Mouse (Mus musculus): Measurements from ENCODE around the gene Hbq1a.
"Not testable (repeated sequence)": the region's sequence is repeated elsewhere in the genome, so short reads cannot be mapped to it uniquely, and the experiment has no call there.

Hbq1a gene

DNA sequence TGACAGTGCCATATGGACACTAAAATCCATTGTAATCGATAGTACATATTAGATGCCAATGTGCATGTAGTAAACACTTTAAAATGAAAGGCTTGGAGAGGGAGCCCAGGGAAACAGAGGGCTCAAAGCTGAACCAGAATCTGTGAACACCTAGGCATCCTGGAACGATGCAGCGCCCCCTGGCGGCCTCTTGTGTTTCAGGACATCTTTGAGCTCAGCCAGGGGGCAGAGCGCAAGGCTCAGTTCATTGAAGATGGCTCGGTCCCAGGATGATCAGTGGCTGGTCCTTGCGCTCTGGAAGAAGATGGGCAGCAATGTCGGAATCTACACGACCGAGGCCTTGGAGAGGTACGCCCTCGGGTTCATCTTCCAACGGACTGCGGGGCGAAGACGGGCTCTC lies at the start of gene Hbq1a:
Gene Hbq1a, plus strand, starts transcription at position 205 of the 400 bp plus-strand sequence.
- DNase-seq (ENCODE audit: low spot score), result not testable (repeated sequence)

DNA sequence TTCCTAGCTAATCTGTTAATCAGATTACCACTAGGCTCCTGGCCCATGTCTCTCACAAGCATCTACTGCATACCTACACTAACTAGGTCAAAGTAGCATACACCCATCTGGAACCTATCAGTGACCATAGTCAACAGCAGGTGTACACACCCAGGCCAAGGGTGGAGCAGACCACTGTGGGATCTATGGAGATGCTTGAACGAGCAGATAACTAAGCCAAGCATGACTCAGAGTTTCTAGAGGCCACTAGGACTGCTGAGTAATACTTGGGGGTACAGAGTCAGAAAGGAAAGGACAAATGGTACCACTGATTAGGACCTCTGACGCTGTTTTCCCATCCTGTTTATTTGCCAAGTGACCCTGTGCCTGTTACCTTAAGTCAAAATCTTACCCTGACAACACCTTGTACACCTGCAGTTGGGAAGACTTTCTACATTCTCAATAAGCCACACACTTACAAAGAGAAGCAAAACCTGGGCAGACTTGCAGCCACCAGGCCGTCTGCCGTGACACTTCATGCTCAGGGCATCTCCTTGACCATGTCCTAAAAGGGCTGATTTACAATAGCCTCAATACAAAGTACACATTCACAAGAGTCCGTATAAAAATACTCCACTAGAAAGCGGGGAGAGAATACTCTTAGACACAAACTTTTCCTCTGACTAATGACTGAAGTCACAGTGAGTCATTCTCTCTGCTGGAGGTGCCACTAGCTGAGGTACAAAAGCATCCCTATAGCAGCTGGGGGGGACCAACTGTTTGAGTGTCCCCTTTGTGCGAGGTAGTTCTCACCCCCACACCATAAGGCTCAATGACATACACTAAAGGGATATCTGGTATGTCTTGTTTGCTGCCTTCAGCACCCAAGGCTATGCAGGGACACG lies 48.7 kb upstream of the Hbq1a start:
- no peak for DNase-seq (ENCODE audit: low spot score)

DNA sequence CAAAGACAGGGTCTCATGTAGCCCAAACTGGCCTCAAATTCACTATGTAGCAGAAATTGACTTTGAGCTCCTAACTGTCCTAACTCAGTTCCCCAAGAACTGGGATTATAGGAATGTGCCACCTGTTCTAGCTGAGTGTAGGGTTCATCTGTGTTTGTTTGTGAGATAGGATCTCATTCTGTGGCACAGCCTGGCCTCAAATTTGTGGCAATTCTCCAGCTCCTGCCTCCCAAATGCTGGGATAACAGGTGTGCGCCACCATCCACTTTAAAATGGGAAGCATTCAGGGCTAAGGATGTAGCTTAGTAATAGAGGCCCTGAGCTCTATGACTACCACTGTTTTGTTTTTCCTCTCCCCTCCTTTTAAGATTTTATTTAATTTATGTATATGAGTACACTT lies 46.7 kb upstream of the Hbq1a start:
- DNase-seq (ENCODE audit: low spot score), result no peak

DNA sequence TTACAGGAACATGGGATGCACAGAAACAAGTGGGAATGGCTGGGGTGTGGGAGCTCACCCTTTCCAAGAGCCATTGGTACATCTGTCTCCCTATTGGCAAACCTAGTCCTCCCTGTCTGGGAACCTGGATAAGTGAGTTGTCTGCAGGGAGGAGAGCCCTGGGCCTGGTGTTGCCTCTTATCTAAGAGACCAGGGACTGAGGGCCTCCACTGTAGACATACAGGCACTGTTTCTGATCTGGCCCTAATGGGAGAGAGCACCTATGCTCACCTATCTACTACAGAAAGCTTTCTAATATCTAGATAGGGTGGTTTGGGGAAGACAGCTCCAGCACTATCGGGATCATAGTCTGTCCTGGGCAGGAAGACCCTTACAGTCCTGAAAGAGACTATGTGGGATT lies 43.7 kb upstream of the Hbq1a start:
- no peak for DNase-seq (ENCODE audit: low spot score)

DNA sequence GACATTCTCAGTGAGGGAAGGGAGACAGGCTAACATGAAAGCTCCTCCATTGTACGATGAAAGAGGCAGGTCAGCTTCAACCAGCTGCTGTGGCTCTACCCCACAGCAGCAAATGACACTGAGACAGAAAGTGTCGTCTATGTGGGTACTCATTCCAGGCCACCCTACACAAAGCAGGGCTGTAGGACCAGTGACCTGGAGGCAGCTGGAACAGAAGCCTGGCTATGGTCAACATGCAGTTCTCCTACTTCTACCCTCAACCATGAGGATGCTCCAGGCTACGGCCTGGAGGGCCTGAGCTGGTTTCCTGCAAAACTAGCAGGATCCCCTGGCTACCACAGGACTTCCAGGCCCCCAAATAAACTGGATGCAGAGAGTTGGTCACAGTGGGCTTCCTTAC lies 43.3 kb upstream of the Hbq1a start:
- DNase-seq (ENCODE audit: low spot score), result no peak

DNA sequence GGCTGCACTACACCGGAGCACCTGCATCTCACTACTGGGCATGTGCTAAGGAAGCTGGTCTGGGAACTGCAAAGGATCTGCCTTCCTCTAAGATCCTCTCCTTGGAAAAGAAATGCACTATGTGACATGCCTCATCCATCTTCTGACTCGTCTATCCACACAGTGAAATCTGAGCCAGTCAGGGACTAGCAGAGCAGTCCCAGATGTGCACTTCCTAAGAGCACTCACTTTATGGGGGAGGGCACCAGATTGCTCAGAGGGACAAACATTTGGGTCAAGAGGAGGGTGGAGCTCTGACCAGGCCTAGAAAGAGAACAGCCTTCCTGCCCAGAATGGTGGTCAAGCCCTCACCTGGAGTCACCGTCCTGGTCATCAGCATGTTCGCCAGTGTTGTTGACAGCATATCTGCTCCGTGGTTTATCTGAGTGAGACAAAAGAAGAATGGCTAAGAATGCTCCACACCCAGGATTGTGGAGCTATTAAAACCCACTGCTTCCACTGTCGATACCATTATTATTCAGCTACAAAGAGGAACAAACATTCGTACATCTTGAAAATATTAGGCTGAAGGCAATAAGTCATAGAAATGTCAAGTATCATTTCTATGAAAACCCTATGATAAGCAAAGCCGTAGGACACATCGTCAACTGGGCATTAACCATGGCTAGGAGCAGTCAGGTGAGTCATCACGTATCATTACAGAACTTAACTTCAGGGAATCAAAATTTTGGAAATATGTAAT lies 37.0 kb upstream of the Hbq1a start:
- no peak for DNase-seq (ENCODE audit: low spot score)

DNA sequence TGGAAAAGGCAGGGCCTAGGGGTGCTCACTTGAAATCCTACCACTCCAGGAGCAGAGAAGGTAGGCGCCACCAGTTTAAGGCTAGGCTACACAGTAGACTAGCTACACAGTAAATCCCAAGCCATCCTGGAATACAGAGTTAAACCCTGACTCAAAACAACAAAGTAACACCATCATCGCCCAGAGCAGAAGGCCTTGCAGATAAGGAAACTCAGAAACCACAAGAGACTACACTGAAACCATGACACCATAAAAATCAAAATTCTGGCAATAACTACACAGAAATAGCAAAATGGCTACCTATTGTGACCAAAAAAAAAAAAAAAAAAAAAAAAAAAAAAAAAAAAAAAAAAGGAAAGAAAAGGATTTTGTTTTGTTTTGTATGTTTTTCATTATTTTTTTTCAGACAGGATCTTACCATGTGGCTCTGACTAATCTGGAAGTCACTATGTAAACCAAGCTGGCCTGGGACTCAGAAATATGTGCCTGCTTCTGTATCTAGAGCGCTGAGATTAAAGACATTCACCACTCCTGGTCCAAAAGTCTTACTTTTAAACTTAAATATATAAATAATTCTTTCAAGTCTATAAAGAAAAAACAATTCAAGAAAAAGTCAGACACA lies 34.6 kb upstream of the Hbq1a start:
- no peak for DNase-seq (ENCODE audit: low spot score)

DNA sequence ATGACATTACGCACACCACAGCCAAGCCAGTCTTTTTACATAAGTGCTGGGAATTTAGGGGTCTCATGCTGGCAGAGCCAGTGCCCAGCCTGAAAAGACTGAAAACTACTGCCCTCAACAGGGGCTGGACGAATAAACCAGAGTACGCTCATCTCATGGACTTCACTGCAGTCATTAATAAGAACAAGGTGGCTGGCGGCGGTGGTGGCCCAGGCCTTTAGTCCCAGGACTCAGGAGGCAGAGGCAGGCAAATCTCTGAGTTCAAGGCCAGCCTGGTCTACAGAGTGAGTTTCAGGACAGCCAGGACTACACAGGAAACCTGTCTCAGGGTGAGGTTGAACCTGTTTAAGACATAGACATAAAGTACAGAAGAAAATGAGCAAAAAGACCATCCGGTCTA lies 33.7 kb upstream of the Hbq1a start:
- DNase-seq (ENCODE audit: low spot score), result no peak

DNA sequence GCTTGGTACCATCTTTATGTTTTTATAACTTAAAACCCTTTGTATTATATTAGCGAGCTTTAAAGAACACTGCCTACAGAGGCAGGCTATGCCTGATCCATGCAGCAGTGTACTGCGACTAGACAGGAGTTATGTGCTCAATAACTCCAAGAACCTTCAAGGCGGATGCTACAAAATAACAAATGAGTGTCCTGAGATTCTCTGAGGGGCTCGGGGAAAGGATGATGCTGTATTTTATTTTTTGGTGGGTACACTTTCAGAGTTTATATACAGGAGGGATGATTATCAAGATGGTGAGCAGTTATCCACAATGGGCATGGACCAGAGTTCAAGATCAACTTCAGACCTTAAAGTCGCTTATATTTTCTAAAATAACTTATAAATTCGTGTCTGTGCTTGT lies 33.1 kb upstream of the Hbq1a start:
- DNase-seq (ENCODE audit: low spot score), result no peak

DNA sequence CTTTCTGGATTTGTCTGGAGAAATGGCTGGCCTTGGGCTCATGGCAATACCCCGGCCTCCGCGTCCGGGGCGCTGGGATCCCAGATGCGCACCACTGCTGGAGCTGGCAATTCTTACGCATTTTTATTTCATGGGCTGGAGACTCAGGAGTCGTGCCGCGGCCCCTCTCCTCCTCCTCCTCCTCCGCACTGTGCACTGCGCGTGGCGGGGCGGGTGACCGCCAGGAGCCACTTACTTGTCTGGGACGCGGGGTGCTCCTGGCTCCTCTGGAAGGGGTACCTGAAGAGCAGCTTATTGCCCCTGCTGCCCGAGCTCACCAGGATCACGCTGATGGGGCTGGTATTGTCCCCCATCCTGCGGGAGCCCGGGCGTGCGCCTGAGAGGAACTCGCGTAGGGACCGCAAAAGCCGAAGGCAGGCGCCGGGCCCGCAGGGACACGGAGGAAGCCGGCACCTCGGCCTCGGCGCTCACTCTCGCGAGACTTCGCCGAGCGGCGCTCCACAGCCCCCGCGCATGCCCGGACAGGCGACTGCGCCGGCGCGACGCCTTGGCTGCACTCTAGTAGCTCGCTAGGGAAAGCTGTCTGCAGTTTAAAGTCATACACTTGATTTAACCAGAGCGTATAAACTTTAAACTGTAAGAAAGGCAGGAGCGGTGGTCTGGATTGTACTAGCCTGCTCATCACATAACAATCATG lies 32.5 kb upstream of the Hbq1a start, which contains the start of gene Nprl3:
Gene Nprl3, minus strand, starts transcription at position 520 of the 697 bp plus-strand sequence.
- peak; percentile 93 for DNase-seq (ENCODE audit: low spot score)

DNA sequence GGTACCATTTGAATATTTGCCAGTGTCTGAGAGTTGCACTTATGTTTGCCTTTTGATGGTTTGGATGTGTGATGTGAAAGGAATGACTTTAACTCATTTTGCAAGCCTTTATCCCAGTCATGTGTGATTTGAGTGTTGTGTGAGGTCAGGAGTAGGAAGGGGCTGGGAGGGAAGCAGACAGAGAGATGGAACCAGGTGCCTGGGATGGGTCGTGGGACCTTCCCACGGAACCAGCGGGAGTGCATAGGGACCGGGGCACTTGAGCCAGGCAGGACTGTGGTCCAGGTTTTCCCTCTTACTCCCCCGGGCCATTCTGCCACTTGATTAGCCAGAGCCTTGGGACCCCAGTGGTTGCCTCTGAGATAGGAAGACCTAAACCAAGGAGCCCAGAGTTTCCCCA lies 31.9 kb upstream of the Hbq1a start:
- no peak for DNase-seq (ENCODE audit: low spot score)

DNA sequence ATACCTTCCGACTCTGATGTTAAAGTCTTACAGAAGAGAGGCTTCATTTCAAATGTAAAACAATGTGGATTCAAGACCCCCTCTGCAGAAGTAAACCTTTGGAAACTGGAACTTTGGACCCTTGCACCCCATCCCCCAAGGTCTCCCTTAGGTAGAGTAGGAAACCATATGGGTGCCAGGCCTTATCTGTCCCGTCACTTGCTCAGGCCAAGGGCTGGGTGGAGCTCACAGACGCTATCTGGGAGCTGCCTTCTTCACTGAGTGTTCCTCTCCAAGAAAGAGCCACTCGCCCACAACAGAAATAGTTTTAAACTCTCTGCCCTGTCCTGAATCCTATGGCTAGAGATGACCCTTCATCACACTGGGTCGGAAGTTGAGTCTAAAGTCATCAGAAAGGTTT lies 30.9 kb upstream of the Hbq1a start:
- no peak for DNase-seq (ENCODE audit: low spot score)

DNA sequence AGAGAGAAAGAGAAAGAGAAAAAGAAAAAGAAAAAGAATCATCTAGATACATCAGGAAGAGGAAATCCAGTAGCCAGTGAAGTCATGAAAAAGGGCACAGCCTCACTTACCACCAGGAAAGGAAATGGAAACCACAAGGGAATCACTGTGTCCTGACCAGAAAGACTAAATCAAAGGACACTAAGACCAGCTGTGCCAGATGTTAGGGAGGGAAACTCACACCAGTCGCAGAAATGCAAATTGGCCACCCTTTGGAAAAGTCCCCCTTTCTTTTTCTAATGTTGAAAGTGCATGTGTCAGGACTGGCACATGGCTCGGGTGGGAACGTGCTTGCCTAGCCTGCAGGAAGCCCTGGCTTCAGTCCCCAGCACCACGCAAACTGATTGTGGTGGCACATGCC lies 28.7 kb upstream of the Hbq1a start:
- DNase-seq (ENCODE audit: low spot score), result no peak

DNA sequence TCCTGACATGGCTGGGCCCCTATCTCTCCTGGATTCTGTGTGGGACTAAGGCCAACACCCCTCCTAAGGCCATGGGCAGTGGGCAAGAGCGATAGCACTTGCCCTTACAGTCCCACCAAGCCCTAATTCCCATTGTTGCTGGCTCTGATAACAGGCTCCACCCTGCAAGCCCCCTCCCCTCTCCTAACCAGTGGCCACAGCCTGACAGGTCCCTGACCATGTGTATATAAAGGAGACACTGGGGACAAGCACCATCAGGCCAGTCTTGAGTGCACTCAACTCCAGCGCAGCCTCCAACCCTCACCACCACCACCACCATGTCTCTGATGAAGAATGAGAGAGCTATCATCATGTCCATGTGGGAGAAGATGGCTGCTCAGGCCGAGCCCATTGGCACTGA lies 23.5 kb upstream of the Hbq1a start, which contains the start of gene Hba-x:
Gene Hba-x, plus strand, starts transcription at position 54 of the 400 bp plus-strand sequence.
- DNase-seq (ENCODE audit: low spot score), result peak; percentile 52

DNA sequence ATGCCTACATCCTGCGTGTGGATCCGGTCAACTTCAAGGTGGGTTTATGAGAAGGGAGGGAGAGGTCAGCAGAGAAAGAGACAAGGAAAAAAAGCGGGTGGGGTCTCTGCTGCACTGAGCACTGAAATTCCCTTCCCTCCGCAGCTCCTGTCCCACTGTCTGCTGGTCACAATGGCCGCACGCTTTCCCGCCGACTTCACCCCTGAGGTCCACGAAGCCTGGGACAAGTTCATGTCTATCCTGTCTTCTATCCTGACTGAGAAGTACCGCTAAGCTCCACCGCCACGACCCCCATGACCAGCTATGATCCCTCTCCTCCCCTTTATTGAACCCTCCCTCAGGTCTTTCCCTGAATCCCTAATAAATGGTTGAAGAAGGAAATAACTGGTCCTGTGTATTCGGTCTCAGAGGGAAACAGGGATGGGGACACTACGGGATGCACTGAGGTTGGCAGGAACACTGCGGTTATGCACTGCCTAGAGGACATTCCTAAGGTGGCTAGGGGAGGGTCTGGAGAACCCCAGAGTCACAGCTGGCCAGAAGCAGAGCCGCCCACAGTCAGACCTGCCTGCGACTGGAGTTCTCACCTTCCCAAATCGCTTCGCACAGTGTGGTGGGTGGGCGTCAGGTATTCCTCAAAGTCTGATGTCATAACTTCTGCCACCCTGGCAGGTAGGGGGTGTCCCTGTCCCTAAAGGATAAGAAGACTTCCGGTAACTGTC lies 22.0 kb upstream of the Hbq1a start:
- DNase-seq (ENCODE audit: low spot score), result peak; percentile 48

DNA sequence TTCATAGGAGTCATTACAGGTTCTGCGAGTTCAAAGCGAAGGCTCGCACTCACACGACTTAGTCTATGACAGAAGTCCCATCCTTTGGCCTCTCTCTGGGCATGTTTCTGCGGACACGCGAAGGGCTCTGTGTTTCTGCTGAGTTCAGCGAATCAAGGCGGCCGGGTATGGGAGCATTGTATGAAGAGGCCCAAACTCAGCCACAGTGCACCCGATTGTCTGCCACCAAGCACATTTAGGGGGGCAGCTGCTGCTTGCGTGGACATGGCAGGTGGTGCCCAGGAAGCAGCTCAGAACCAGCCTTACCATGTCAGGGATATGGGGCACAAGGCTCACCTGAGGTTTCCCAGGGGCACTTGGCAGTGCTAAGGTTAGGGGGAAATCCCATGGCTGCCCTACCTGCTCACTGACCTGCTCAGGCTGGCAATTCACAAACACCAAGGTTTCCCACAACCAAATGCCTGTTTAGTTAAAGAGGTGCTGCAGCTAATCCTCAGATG lies 21.4 kb upstream of the Hbq1a start:
- DNase-seq (ENCODE audit: low spot score), result no peak

DNA sequence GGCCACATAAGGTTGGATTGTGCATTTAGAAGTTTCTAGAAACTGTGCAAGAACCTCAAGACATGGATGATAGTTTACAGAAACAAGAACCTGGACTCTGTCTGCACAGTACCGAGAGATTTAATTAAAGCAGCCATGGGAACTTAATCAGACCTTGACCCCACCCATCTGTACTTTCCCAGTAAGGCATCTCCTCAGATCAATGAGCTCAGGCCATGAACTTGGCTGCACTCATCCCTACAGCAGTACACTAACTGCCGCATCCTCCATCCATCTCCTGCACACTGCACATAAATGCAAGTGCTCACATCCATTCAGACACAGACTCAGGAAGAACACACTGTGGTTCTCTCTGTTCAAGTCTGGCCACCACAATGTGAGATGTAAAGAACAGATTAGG lies 19.2 kb upstream of the Hbq1a start:
- no peak for DNase-seq (ENCODE audit: low spot score)

DNA sequence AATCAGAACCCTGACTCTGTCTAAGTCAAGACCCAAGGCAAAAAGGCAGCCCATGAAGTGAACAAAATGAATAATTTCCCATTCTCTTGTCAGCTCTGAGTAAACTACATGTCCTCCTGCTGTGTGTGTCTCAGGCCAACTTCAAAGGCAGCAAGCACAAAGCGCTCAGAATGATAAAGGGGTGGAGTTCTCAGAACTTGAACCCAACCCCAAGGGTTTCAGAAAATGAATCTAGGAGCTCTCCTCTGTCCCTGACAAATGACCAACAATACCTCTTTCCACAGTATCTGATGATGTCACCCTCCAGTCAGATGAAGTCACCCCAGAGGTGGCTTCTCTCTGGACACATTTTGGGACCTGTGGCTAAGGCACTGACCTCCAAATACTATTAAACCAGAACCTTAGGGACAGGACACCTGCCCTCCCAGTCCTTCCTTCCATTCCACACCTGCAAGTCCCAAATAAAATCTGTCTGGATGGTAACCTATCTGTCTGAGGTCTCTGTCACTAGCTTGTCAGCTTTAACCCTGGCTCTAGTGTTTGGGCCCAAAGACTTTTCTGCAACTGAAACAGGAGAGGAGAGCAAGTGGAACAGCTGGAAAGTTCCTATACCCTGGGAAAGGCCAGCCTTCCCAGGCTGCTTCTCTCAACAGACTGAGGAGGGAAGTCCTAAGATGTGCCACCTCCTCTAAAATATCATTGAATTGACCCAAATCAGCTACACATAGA lies 18.3 kb upstream of the Hbq1a start:
- DNase-seq (ENCODE audit: low spot score), result no peak

DNA sequence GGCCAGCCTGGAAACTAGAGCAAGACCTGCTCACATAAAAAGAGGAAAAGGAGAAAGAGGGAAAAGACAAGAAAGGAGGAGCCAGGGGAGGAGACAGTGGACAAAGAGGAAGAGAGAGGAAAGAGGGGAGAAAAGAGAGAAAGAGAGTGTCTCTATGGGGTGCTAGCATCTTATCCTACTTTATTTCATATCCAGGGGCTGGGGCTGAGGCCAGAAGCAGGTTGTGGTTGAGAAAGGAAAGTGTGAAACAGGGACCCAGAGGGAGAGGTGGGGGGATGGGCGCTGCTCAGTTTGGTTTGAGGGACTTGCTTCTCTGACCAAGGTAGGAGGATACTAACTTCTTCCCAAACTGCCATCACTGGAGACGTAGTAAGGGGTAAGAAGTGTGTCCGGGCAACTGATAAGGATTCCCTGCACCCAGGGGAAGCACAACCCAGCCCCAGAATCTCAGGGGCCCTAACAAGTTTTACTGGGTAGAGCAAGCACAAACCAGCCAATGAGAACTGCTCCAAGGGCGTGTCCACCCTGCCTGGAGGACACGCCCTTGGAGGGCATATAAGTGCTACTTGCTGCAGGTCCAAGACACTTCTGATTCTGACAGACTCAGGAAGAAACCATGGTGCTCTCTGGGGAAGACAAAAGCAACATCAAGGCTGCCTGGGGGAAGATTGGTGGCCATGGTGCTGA lies 16.6 kb upstream of the Hbq1a start, which contains the start of gene Hba-a1:
Gene Hba-a1, plus strand, starts transcription at position 421 of the 687 bp plus-strand sequence.
- not testable (repeated sequence) for DNase-seq (ENCODE audit: low spot score)

DNA sequence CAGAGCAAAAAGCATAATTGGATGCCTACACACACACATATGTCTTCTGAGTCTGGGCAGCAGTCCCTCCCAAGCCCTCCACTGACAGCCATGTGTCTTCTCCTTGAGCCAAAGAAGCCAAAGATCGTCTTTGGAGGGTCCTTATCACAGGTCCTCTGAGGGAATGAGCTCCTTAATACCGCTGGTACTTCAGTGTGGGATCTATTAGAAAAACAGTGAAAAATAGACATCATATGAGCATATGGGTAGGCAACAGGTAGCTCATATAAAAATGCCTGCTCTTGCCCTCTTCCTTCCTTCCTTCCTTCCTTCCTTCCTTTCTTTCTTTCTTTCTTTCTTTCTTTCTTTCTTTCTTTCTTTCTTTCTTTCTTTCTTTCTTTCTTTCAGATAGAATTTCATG lies 15.3 kb upstream of the Hbq1a start:
- not testable (repeated sequence) for DNase-seq (ENCODE audit: low spot score)
